Mouse (Mus musculus) megakaryocyte, embryonic 14.5 days (primary cell): ENCODE data around the gene Batf.

ENCODE experiments used
- FLI1 ChIP-seq: IDR thresholded peaks from 2 replicates; pipeline ENCODE4 v1.6.1; 2012; ENCODE audit warnings: low read length, inconsistent platforms, mixed read lengths
- GATA1 ChIP-seq: IDR thresholded peaks from 3 replicates; pipeline ENCODE4 v1.6.1; 2012; ENCODE audit warnings: mixed read lengths, low read length, inconsistent platforms, borderline replicate concordance

- TF ChIP-seq GATA1 (no peak), FLI1 (no peak)
These were observed 42.8 kb downstream of the Batf start for GRCm38 (mm10) chr12:85729022-85729944.
